Mouse (Mus musculus) G1E (cell line): ENCODE data around the gene Kalrn. TPM values are rescaled to one million over a fixed set of nuclear protein-coding genes. Genes with fewer than 3 reads are reported as not detected.

Source experiments
- ATAC-seq: 2 replicates; pipeline ENCODE4 v1.8.0; 2016; ENCODE audit warnings: mild to moderate bottlenecking; ENCODE audit not compliant: insufficient number of reproducible peaks, poor library complexity, low FRiP score, severe bottlenecking; ENCODE audit errors: extremely low read depth
- DNase-seq: peaks from one replicate; pipeline ENCODE4 v3.0.0; 2012; ENCODE audit warnings: low spot score
- H3K27me3 ChIP-seq: 2 replicates; pipeline ENCODE4 v1.6.1; 2012; ENCODE audit warnings: mild to moderate bottlenecking, low read length, inconsistent platforms; ENCODE audit not compliant: insufficient read depth
- H3K36me3 ChIP-seq: replicated peaks from 2 replicates; pipeline ENCODE3; 2012; ENCODE audit warnings: mild to moderate bottlenecking, inconsistent platforms
- H3K4me1 ChIP-seq: 2 replicates; pipeline ENCODE4 v1.6.1; 2012; ENCODE audit warnings: low read depth, low read length, inconsistent platforms, mixed read lengths; ENCODE audit not compliant: insufficient read depth
- H3K4me3 ChIP-seq: 2 replicates; pipeline ENCODE4 v1.5.1; 2012; ENCODE audit warnings: low read depth, mild to moderate bottlenecking, inconsistent platforms, low read length, moderate library complexity, mixed read lengths
- H3K9me3 ChIP-seq: replicated peaks from 2 replicates; pipeline ENCODE4 v1.6.1; 2012; ENCODE audit warnings: inconsistent platforms
- CTCF ChIP-seq: IDR thresholded peaks from 2 replicates; pipeline ENCODE4 v1.5.1; 2012; ENCODE audit warnings: low read depth, low read length, inconsistent platforms, mixed read lengths
- GATA1 ChIP-seq: IDR thresholded peaks from 2 replicates; pipeline ENCODE4 v1.6.1; 2012; ENCODE audit warnings: borderline replicate concordance, low read length, inconsistent platforms, mixed read lengths
- GATA2 ChIP-seq: IDR thresholded peaks from 2 replicates; pipeline ENCODE4 v1.6.1; 2012; ENCODE audit warnings: low read depth, low read length, inconsistent platforms, borderline replicate concordance
- POLR2AphosphoS5 ChIP-seq: IDR thresholded peaks from 2 replicates; pipeline ENCODE4 v1.6.1; 2012; ENCODE audit warnings: low read depth, low read length, inconsistent platforms; ENCODE audit not compliant: insufficient replicate concordance
- TAL1 ChIP-seq: conservative IDR thresholded peaks from 2 replicates; pipeline ENCODE4 v1.6.1; 2012; ENCODE audit warnings: low read depth, low read length, inconsistent platforms, mixed read lengths
- polyA plus RNA-seq: library from polyadenylated mRNA; stranded (reverse); fragments of >175 nt; gene quantifications from 2 replicates; pipeline ENCODE4 v1.2.3, GENCODE M21; 2012
- total RNA-seq, 2 experiments: library from RNA; stranded (forward) in 1 of 2; stranded (reverse) in 1 of 2; fragments of 200-1000 nt in 1 of 2; fragments of >200 nt in 1 of 2; fragmentation: Nextera tagmentation in 1 of 2; gene quantifications; 2 replicates each; pipeline ENCODE4 v1.2.3; 2014 to 2017

Kalrn gene
- total and polyA plus RNA-seq, 3 experiments, result 0.88 to 2.8 (median 1.8) TPM

GRCm38 (mm10) chr16:34329876-34330275 is 243.5 kb downstream of the Kalrn start:
- H3K9me3 ChIP-seq, result no peaks in the 10 kb centered on the region
- ATAC-seq (no peak), DNase-seq (no peak)
- H3K4me1 ChIP-seq, result no peaks in the 10 kb centered on the region
- H3K27me3 ChIP-seq, result peaks cover 2% of the 10 kb centered on the region; the same call in 1 of the 2 replicates
- TF ChIP-seq CTCF (no peak), GATA1 (no peak), GATA2 (no peak), POLR2AphosphoS5 (no peak), TAL1 (no peak)
- H3K36me3 ChIP-seq, result no peaks in the 10 kb centered on the region
- no peak overlapping the region for H3K4me3 ChIP-seq

GRCm38 (mm10) chr16:34329431-34329873 is 243.9 kb downstream of the Kalrn start:
- no peaks in the 10 kb centered on the region; the same call in 1 of the 2 replicates for H3K4me1 ChIP-seq
- ATAC-seq (no peak), DNase-seq (no peak)
- H3K9me3 ChIP-seq, result no peaks in the 10 kb centered on the region
- TF ChIP-seq TAL1 (no peak), CTCF (no peak), GATA2 (no peak), GATA1 (no peak), POLR2AphosphoS5 (no peak)
- no peaks in the 10 kb centered on the region for H3K36me3 ChIP-seq
- H3K27me3 ChIP-seq, result peaks cover 2% of the 10 kb centered on the region; the same call in 1 of the 2 replicates
- H3K4me3 ChIP-seq, result no peak overlapping the region

DNA sequence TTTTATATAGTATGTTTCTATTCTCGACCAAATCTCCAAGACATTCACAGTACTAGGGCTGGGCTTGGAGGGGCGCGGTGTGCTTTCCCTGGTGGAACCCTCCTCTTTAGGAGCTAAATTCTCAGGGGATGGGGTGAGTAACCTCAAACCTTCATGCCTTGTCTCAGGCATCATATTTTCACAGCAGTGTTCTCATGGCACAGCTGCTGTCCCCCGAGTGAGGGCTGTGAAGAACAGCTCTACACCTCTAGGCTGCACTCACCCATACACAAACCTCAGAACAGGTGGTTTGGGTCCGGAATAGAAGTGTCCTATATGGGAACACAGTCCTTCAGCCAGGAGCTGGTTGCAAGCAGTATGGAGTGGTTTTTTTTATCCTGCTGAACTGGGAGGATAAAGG is 245.4 kb downstream of the Kalrn start:
- no peak for TF ChIP-seq CTCF
- no peak for TF ChIP-seq TAL1
- Histone ChIP-seq H3K4me3 (no peak overlapping the region), H3K4me1 (no peaks in the 10 kb centered on the region; the same call in 1 of the 2 replicates), H3K9me3 (no peaks in the 10 kb centered on the region), H3K27me3 (peaks cover 2% of the 10 kb centered on the region; the same call in 1 of the 2 replicates), H3K36me3 (no peaks in the 10 kb centered on the region)
- DNase-seq, result no peak
- no peak for ATAC-seq

- Histone ChIP-seq H3K27me3 (peaks cover 2% of the 10 kb centered on the region; the same call in 1 of the 2 replicates), H3K4me1 (no peaks in the 10 kb centered on the region; the same call in 1 of the 2 replicates)
- no peak for TF ChIP-seq GATA1
- TF ChIP-seq POLR2AphosphoS5, result no peak
- no peak for TF ChIP-seq TAL1
- TF ChIP-seq GATA2, result no peak
- no peak for TF ChIP-seq CTCF
These were observed 247.5 kb downstream of the Kalrn start for GRCm38 (mm10) chr16:34325869-34326268.

DNA sequence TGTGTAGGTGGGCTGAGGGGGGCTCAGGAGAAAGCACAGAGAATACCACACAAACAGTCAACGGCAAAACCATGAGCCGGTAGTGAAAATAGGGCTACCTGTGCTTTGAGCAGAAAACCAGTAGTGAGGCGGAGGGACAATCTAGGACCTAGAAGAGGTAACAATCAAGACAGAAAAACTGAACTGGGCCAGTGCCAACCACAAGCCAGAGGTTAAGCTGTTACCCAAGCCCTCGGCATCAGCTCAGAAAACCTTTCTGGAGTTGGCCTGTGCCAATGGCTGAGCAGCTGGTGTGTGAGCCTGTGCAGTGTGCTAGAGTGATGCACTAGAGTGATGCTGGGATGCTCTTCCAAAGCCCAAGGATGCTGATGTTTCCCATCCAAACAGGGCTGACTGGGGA is 248.2 kb downstream of the Kalrn start:
- Histone ChIP-seq H3K4me3 (no peak overlapping the region), H3K27me3 (peaks cover 5% of the 10 kb centered on the region; the same call in 1 of the 2 replicates), H3K4me1 (no peaks in the 10 kb centered on the region; the same call in 1 of the 2 replicates), H3K9me3 (no peaks in the 10 kb centered on the region), H3K36me3 (no peaks in the 10 kb centered on the region)
- TF ChIP-seq CTCF, result no peak
- TF ChIP-seq GATA2, result no peak
- no peak for TF ChIP-seq TAL1
- TF ChIP-seq POLR2AphosphoS5, result no peak
- TF ChIP-seq GATA1, result no peak
- no peak for DNase-seq
- ATAC-seq, result no peak

More at GRCm38 (mm10) chr16:34325869-34326268, 247.5 kb downstream of the Kalrn start:
- DNase-seq (no peak), ATAC-seq (no peak)
- H3K36me3 ChIP-seq, result no peaks in the 10 kb centered on the region
- H3K4me3 ChIP-seq, result no peak overlapping the region
- H3K9me3 ChIP-seq, result no peaks in the 10 kb centered on the region

GRCm38 (mm10) chr16:34324735-34325134 is 248.6 kb downstream of the Kalrn start:
- Histone ChIP-seq H3K9me3 (no peaks in the 10 kb centered on the region), H3K4me3 (no peak overlapping the region), H3K36me3 (no peaks in the 10 kb centered on the region), H3K27me3 (peaks cover 7% of the 10 kb centered on the region; the same call in 1 of the 2 replicates), H3K4me1 (no peaks in the 10 kb centered on the region; the same call in 1 of the 2 replicates)
- no peak for TF ChIP-seq GATA1
- TF ChIP-seq POLR2AphosphoS5, result no peak
- no peak for TF ChIP-seq TAL1
- no peak for TF ChIP-seq CTCF
- no peak for TF ChIP-seq GATA2
- no peak for ATAC-seq
- DNase-seq, result no peak
